Comparison of ENCODE assay signal across 8 mouse cellular contexts in genomic region chr1:75236117-75237050, GRCm38 (mm10). TPM values are rescaled to one million over a fixed set of nuclear protein-coding genes. Genes with fewer than 3 reads are reported as not detected.
DNase-seq lines count a peak whose midpoint lies in the region; ATAC-seq lines count a peak whose summit lies in the region.

TSS of gene Dnajb2 (plus strand) at chr1:75236406.

- H3K4me1 ChIP-seq in hindbrain, embryonic 11.5 days (replicated peaks; ENCODE audit: control insufficient read depth, insufficient read depth, low read length) = peaks cover 3% of the 10 kb centered on the region; the same call in 1 of the 2 replicates

- 1% methylated on average over 59 of the region's 64 CpGs for WGBS in hindbrain, embryonic 11.5 days

- DNase-seq in Muller cell, postnatal 12 days (ENCODE audit: inconsistent ontology term) = peak; percentile 89
- DNase-seq in cerebellum, adult 9-11 months = peak; percentile 93
- DNase-seq in frontal cortex, postnatal 10 days (ENCODE audit: low spot score in 2 of 2) = peak; percentile 77 to 79
- peak; percentile 74 for DNase-seq in hindbrain, embryonic 11.5 days (ENCODE audit: low spot score)
- DNase-seq in layer of hippocampus, postnatal 14 days (ENCODE audit: low spot score in 2 of 2) = peak; percentile 72 to 86
- peak; percentile 90 for DNase-seq in lung, postnatal 10 days
- DNase-seq in ovary, postnatal 14 days (ENCODE audit: low spot score) = peak; percentile 69
- DNase-seq in thymus, postnatal 14 days = peak; percentile 73

- peak within 1 kb of the TSS; percentile 80 for H3K9ac ChIP-seq in hindbrain, embryonic 11.5 days (ENCODE audit: low read depth, low read length)

- H3K27me3 ChIP-seq in hindbrain, embryonic 11.5 days (ENCODE audit: control insufficient read depth, insufficient read depth, low read length) = no peaks in the 10 kb centered on the region

- ATAC-seq in hindbrain, embryonic 11.5 days (ENCODE audit: low FRiP score) = peak; percentile 89

- peak within 1 kb of the TSS; percentile 74 for H3K27ac ChIP-seq in hindbrain, embryonic 11.5 days (ENCODE audit: low read depth, low read length)

- H3K4me3 ChIP-seq in hindbrain, embryonic 11.5 days (ENCODE audit: low read depth, low read length) = peak within 1 kb of the TSS; percentile 60

- H3K36me3 ChIP-seq in hindbrain, embryonic 11.5 days (ENCODE audit: control insufficient read depth, insufficient read depth, low read length) = no peaks in the 10 kb centered on the region

- no peaks in the 10 kb centered on the region for H3K9me3 ChIP-seq in hindbrain, embryonic 11.5 days (ENCODE audit: control insufficient read depth, low read length)

- peak within 1 kb of the TSS; percentile 95 for H3K4me2 ChIP-seq in hindbrain, embryonic 11.5 days (replicated peaks; ENCODE audit: low read depth, low read length)

RNA-seq across cellular contexts. Expression of gene Dnajb2, which starts in this region (rescaled TPM):
- 17.8 and 21.4 TPM in 2 replicates for polyA plus RNA-seq in hindbrain, embryonic 11.5 days (2014; fragmentation: Nextera tagmentation; extraction: Ambion mirVana)
- 10 to 100 TPM; 60.0 to 61.1 TPM for total RNA-seq in layer of hippocampus, postnatal 14 days (2021)

Comparison
In these comparisons a context has a peak if more than half of its experiments do, and no peak if none do; other contexts are left out.
1. Peak in every context shown above with its lines: DNase-seq, ATAC-seq, H3K4me3 ChIP-seq and H3K27ac ChIP-seq.